Mouse (Mus musculus) limb, embryonic 11.5 days (tissue): ENCODE measurements around the gene Usp40. TPM values are rescaled to one million over a fixed set of nuclear protein-coding genes. Genes with fewer than 3 reads are reported as not detected.
"Not testable (repeated sequence)": the region's sequence is repeated elsewhere in the genome, so short reads cannot be mapped to it uniquely, and the experiment has no call there.

ENCODE experiments used
- ATAC-seq: fragments of 200-750 bp; cut with Nextera tagmentation; 2 replicates; pipeline ENCODE4 v1.8.0; 2017; ENCODE audit warnings: low read depth; ENCODE audit not compliant: insufficient number of reproducible peaks, low FRiP score, low TSS enrichment
- DNase-seq: peaks from one replicate; pipeline ENCODE4 v3.0.0-alpha.2; 2015; ENCODE audit warnings: low spot score
- H3K27ac ChIP-seq: fragments of 300-500 bp; sonication (generic); replicated peaks from 2 replicates; pipeline ENCODE4 v1.5.1; 2014; ENCODE audit warnings: low read depth, mild to moderate bottlenecking, low read length
- H3K27me3 ChIP-seq: fragments of 300-500 bp; sonication (generic); 2 replicates; pipeline ENCODE4 v1.6.1; 2014; ENCODE audit warnings: mild to moderate bottlenecking, low read length, mixed read lengths; ENCODE audit not compliant: control insufficient read depth, insufficient read depth
- H3K36me3 ChIP-seq: fragments of 300-500 bp; sonication (generic); 2 replicates; pipeline ENCODE4 v1.6.1; 2014; ENCODE audit warnings: mild to moderate bottlenecking, low read length, moderate library complexity, mixed read lengths; ENCODE audit not compliant: control insufficient read depth, insufficient read depth
- H3K4me1 ChIP-seq: fragments of 300-500 bp; sonication (generic); 2 replicates; pipeline ENCODE4 v1.6.1; 2014; ENCODE audit warnings: low read length, mixed read lengths; ENCODE audit not compliant: control insufficient read depth, insufficient read depth
- H3K4me2 ChIP-seq: fragments of 300-500 bp; sonication (generic); 2 replicates; pipeline ENCODE4 v1.6.1; 2014; ENCODE audit warnings: low read depth, mild to moderate bottlenecking, moderate library complexity; ENCODE audit not compliant: severe bottlenecking
- H3K4me3 ChIP-seq: fragments of 300-500 bp; sonication (generic); 2 replicates; pipeline ENCODE4 v1.5.1; 2014; ENCODE audit warnings: low read depth, low read length
- H3K9ac ChIP-seq: fragments of 300-500 bp; sonication (generic); 2 replicates; pipeline ENCODE4 v1.6.1; 2014; ENCODE audit warnings: mild to moderate bottlenecking, low read length
- H3K9me3 ChIP-seq: fragments of 300-500 bp; sonication (generic); 2 replicates; pipeline ENCODE4 v1.6.1; 2016; ENCODE audit warnings: low read length; ENCODE audit not compliant: control insufficient read depth
- WGBS: fragments of 180-500 bp; shearing (Covaris S2); extraction: QIAGEN DNeasy Blood & Tissue Kit; methylation state at CpG from one replicate; pipeline ENCODE4 v1.1.7; 2014; 5-methylcytosine and 5-hydroxymethylcytosine counted together
- polyA plus RNA-seq: library from polyadenylated mRNA; unstranded; fragments of >200 nt; fragmentation: Nextera tagmentation; extraction: Ambion mirVana; gene quantifications from 2 replicates; pipeline ENCODE4 v1.2.1, GENCODE M21; 2014

Usp40 gene
- polyA plus RNA-seq, result 37.9 and 38.5 TPM in 2 replicates

DNA sequence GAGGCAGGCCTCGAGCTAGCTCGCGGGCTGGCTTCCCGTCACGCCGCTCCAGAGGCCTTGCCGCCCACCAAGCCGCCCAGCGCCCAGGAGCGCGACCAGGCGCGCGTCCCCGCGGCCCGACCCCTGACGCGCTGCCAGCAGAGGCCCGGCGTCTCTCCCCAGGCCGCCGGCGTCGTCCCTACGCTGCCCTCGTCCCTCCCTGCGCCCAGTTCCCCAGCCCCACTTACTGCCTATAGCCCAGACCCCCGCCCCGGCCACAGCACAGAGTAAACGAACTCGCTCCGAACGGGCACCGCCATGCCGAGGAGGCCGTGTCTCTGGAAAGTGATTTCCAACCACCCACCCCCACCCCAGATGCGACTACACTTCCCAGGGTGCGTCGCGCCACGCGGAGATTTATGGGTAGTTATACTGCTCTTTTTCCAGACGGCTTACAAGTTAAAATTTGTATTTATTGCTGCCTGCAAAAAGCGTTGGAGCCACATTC is at the start of gene Usp40:
Gene Usp40, minus strand, starts transcription at position 341 of the 487 bp plus-strand sequence.
- Histone ChIP-seq H3K4me2 (peak within 1 kb of the TSS; percentile 53), H3K9ac (peak within 1 kb of the TSS; percentile 87), H3K27ac (peak within 1 kb of the TSS; percentile 85), H3K4me3 (peak within 1 kb of the TSS; percentile 61), H3K27me3 (no peaks in the 10 kb centered on the region), H3K9me3 (no peaks in the 10 kb centered on the region), H3K4me1 (no peaks in the 10 kb centered on the region), H3K36me3 (no peaks in the 10 kb centered on the region)
- DNase-seq, result peak; percentile 84
- under 1% methylated on average over 45 of the region's 45 CpGs for WGBS
- peak; percentile 97 for ATAC-seq

DNA sequence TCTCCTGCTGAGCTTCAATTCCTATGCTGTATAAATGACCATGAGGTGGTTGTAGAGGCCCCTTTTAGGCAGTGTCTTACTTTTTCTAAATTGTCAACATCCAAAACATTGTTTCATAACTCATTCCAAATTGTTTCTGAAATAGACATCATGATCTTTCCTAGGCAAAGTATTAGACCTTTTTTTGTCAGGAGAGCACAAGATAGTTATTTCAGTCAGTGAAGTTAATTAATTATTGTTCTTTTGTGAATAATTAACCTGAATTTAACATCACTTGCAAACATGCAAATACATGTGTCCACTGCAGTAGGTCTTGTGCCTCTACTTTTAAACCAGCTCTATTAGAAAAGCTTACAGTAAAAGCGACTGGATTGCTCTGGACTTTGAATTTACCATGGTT is 46.7 kb upstream of the Usp40 start, which contains the start of gene Ugt1a10:
Gene Ugt1a10, plus strand, starts transcription at position 301 of the 400 bp plus-strand sequence.
- WGBS, result 94% methylated on average over 1 of the region's 1 CpGs
- Histone ChIP-seq H3K27ac (no peak within 1 kb of the TSS), H3K27me3 (no peaks in the 10 kb centered on the region), H3K9me3 (no peaks in the 10 kb centered on the region), H3K36me3 (no peaks in the 10 kb centered on the region), H3K9ac (no peak within 1 kb of the TSS), H3K4me2 (no peak within 1 kb of the TSS), H3K4me1 (no peaks in the 10 kb centered on the region), H3K4me3 (no peak within 1 kb of the TSS)
- DNase-seq, result no peak
- no peak for ATAC-seq

DNA sequence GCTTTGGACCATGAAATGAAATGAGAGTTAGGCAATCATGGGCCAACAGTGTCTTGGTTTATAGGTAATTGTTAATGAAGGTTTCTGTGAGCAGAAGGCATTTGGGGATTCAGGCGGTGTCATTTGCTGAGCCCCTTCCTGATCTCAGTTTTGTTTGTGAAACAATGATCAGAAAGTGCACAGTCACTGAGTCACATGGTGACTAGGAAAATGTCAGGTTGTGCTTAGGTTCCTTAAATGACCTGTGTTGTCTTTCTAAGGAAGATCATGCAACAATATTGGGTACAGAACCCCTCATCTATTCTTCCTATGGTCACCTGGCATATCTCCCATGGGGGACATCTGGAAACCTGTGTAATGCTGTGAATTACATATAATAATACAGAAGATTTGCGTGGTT is 39.1 kb upstream of the Usp40 start:
- H3K9me3 ChIP-seq, H3K27ac ChIP-seq, H3K4me1 ChIP-seq, DNase-seq, H3K4me2 ChIP-seq, H3K27me3 ChIP-seq, H3K36me3 ChIP-seq, H3K9ac ChIP-seq, H3K4me3 ChIP-seq, ATAC-seq: not testable (repeated sequence)
- WGBS, result 85% methylated on average over 2 of the region's 2 CpGs

DNA sequence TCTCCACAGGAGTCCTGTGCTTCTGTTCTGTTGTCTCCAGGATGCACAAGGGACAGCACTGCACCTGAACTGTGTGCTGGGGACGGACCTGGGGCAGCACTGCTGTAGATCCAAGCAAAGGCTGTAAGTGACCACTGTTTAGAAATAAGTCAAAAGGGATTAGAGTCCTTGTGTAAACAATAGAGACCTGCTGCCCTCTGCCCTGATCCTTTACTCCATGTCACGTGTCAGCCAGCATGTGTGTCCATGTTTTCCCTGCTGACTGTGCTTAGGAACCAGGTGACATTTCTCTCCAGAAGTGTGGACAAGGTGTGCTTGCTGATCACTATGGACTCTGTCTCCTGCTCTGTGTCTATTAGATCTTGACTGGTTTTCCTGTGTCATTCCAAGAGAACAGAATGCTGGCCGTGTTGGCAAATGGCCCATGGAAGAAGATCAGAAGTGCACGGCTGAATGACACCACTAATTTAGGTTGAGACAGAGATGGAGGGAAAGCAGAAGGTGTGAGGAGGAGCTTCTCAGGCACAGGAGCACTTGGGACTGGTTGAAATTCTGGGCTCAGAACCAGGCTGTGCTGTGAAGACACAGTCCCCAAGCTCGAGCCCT is 36.6 kb upstream of the Usp40 start:
- H3K36me3 ChIP-seq, H3K9me3 ChIP-seq, H3K27ac ChIP-seq, DNase-seq, H3K4me2 ChIP-seq, H3K9ac ChIP-seq, H3K4me3 ChIP-seq, ATAC-seq, H3K4me1 ChIP-seq, H3K27me3 ChIP-seq: not testable (repeated sequence)
- 66% methylated on average over 3 of the region's 5 CpGs for WGBS

DNA sequence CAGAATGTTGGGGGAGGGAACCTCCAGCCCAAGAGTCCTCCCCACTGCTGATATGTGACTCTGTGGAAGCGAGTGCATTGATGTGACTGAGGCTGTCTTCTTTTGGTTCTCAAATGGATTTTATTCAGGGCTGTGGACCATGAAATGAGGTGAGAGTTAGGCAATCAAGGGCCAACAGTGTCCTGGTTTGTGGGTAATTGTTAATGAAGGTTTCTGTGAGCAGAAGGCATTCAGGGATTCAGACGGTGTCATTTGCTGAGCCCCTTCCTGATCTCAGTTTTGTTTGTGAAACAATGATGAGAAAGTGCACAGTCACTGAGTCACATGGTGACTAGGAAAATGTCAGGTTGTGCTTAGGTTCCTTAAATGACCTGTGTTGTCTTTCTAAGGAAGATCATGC is 34.7 kb upstream of the Usp40 start:
- H3K4me1 ChIP-seq, DNase-seq, H3K4me2 ChIP-seq, H3K9me3 ChIP-seq, H3K9ac ChIP-seq, H3K27ac ChIP-seq, ATAC-seq, H3K36me3 ChIP-seq, H3K27me3 ChIP-seq, H3K4me3 ChIP-seq: not testable (repeated sequence)
- WGBS, result 89% methylated on average over 1 of the region's 2 CpGs

DNA sequence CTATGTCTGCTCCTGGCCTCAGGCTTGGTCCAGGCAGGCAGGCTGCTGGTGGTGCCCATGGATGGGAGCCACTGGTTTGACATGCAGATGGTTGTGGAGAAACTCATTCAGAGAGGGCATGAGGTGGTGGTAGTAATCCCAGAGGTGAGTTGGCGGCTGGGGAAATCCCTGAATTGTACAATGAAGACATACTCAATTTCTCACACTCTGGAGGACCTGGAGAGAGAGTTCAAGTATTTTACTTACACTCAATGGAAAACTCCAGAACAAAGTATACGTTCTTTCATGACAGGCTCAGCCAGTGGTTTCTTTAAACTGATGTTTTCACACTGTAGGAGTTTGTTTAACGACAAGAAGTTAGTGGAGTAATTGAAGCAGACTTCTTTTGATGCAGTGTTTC is 16.9 kb upstream of the Usp40 start:
- H3K9me3 ChIP-seq, H3K27ac ChIP-seq, H3K4me3 ChIP-seq, H3K4me2 ChIP-seq, ATAC-seq, H3K9ac ChIP-seq, DNase-seq, H3K36me3 ChIP-seq, H3K4me1 ChIP-seq, H3K27me3 ChIP-seq: not testable (repeated sequence)
- WGBS, result 74% methylated on average over 3 of the region's 3 CpGs

DNA sequence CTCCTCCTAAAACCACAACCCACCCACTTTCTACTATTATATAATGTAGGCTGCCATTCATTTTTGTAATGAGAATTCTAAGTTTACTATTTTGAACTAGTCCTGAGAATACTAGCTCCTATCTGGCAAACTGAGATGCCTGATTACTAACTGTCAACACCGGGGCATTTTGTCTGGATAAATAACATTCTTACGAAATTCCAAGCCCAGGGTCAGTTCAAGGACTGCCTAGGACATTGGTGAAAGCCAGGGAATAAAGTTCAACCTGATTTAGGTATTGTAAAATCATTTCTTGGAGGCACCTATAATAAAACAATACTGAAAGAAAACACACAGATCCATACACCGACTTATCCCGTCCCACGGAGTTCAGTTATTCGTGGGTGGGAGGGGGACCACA is 7.0 kb upstream of the Usp40 start:
- no peak for DNase-seq
- Histone ChIP-seq H3K4me3 (no peak overlapping the region), H3K4me2 (no peak overlapping the region), H3K9me3 (no peaks in the 10 kb centered on the region; the same call in 1 of the 2 replicates), H3K9ac (no peak overlapping the region), H3K27ac (no peak overlapping the region), H3K4me1 (no peaks in the 10 kb centered on the region), H3K27me3 (no peaks in the 10 kb centered on the region), H3K36me3 (no peaks in the 10 kb centered on the region)
- no peak for ATAC-seq
- 90% methylated on average over 6 of the region's 6 CpGs for WGBS

DNA sequence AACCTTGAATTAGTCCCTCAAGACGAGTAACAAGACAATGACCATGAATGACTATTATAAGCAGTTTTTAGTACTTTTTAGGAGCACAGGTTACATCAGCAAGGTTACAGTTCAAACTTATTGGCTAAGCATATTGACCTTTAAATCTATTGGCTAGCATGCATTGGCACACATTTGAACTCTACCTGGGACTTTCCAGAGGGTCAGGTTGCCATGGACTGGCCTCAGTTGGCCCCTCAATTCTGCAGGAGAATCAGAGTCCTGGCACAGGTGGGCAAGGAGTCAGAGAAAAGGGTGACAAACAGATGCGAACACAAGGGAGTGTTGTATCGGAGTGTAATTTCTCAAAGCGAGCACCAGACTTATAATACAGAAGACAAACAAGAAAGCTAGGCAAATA is 6.3 kb upstream of the Usp40 start:
- ATAC-seq (no peak), DNase-seq (no peak)
- Histone ChIP-seq H3K9me3 (no peaks in the 10 kb centered on the region; the same call in 1 of the 2 replicates), H3K9ac (no peak overlapping the region), H3K4me3 (no peak overlapping the region), H3K36me3 (no peaks in the 10 kb centered on the region), H3K4me1 (no peaks in the 10 kb centered on the region), H3K4me2 (no peak overlapping the region), H3K27me3 (no peaks in the 10 kb centered on the region), H3K27ac (no peak overlapping the region)
- WGBS, result 96% methylated on average over 4 of the region's 4 CpGs

DNA sequence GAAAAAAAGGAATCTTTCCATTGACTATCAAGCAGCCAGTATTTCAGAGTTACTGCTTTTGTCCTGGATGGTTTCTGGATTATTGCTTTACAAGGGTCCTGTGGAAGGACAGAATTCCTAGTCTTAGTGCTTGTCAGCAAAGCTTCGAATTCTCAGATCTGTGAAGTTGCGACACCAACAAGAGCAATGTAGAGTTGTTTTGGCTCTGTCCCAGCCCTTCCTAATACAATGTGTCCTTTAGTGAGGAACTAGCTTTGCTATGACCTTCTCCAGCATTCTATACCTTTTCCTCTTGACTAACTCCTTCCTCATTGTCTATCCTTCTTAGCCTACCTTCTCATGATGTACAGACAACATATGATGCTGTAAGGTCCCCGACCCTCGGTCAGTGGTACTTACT is 5.8 kb upstream of the Usp40 start:
- DNase-seq (no peak), ATAC-seq (no peak)
- H3K4me1 ChIP-seq, result no peaks in the 10 kb centered on the region
- no peak overlapping the region for H3K4me3 ChIP-seq
- 97% methylated on average over 4 of the region's 4 CpGs for WGBS
- no peaks in the 10 kb centered on the region for H3K36me3 ChIP-seq
- H3K27me3 ChIP-seq, result no peaks in the 10 kb centered on the region
- H3K9me3 ChIP-seq, result no peaks in the 10 kb centered on the region; the same call in 1 of the 2 replicates
- no peak overlapping the region for H3K9ac ChIP-seq
- no peak overlapping the region for H3K4me2 ChIP-seq
- H3K27ac ChIP-seq, result no peak overlapping the region
